Mouse (Mus musculus): ENCODE results near the gene Vps51. TPM values are rescaled to one million over a fixed set of nuclear protein-coding genes. Genes with fewer than 3 reads are reported as not detected.

Vps51 gene
- 79.3 TPM for polyA plus RNA-seq (2017; shearing (Covaris generic))

DNA sequence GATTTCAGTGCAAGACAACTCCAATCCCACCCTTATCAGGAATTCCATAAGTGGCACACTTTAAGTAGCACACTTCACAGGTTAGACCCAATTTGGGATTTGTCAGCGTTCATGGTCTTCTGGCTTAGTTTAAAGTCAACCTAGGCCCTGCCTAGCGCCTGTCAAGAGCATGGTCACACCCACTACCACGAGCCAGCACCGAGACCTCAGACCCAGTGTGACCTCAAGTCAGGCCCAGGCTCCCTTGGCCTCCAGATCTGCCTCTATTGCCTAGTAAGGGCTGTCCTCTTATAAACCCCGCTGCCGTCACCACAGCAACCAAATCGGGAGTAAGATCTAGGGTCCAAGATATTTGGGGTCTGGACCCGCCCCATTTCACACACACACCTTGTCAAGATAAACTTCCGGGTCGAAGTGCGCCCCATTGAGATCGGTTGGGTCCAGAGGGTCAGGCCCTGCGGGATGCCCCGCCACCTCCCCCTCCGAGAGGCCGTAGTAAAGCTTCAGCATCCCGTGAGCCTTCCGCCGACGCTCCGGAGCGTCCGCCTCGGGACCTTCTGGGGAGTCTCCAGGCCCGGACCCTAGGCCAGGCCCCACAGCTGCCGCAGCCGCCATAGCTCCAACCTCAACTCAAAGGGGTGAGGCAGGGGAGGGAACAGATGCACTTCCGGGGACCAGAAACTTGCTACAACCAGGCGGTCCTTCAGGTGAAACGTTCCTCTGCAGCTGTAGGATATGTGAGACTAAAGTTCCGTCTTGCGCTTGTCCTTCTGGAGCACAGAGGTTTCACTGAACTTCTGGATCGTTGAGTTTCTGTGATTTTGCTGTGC lies at the start of gene Vps51:
Vps51 (minus strand) TSS at position 668 of the 830 bp plus-strand sequence.

DNA sequence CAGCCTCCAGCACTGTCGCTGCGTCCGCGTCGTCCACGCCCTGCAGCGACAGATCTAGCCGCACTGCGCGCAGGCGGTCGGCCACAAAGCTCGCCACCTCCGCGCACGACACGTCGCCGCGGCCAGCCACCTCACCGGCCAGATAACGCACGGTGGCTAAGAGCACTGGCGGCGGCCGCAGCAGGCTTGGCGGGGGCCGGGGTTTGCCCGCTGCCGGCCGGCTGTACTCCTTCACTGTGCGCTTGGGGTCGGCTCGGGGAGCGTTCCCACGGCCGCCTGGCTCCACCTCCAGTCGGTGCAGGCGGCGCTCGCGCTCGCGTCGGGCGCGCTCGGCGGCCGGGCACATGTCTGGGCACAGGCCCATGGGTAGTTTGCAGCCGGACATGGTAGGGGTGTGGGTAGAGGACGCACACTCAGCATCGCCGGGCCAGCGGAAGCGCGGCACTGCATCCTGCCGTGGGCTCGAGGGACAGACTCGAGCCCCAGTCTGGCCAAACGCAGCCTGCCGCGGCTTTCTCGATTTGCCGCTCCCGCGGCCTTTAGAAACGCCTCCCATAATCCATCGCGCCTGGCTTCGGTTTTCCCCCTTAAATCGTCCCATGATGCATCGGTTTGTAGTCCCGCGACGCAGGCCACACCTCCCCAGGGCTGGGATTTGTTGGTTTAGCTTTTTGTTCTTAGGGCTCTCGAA lies 41.1 kb upstream of the Vps51 start, which contains the start of gene Sac3d1:
Sac3d1 (minus strand) TSS at position 665 of the 691 bp plus-strand sequence.

DNA sequence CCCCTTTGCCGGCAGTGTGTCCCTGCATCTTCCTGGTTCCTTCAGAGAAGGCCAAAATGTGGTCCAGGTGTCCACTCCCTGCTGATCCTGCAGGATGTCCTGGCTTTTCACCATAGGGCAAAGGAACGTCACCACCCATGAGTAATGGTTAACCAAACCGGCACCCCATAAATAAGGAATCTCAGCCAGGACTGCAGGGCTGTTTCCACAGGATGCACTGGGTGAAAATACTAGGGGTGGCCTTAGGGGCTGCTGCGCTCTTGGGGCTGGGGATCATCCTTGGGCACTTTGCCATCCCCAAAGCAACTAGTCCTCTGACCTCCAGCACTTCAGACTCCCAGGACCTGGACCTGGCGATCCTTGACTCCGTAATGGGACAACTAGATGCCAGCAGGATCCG lies 28.6 kb upstream of the Vps51 start, which contains the start of gene Naaladl1:
Naaladl1 (plus strand) TSS at position 197 of the 400 bp plus-strand sequence.

DNA sequence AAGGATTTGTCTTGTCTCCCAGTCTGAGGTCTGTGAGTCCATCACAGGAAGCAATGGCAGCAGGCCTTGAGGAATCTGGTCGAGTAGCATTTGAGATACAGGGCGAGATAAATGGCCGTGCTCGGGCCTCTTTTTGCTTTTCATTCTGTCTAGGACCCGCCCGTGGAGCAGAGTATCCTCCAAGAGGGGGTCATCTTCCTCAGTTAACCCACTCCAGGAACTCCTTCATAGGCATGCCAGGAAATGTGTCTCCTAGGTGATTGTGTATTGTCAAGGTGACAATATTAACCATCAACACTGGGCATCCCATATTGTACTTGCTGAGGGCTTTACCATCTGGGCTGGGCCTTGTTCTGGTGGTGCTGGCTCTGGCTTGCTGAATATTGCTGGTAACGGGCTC lies 17.1 kb upstream of the Vps51 start, which contains the start of gene AC131692.1:
AC131692.1 (plus strand) TSS at position 301 of the 400 bp plus-strand sequence.

DNA sequence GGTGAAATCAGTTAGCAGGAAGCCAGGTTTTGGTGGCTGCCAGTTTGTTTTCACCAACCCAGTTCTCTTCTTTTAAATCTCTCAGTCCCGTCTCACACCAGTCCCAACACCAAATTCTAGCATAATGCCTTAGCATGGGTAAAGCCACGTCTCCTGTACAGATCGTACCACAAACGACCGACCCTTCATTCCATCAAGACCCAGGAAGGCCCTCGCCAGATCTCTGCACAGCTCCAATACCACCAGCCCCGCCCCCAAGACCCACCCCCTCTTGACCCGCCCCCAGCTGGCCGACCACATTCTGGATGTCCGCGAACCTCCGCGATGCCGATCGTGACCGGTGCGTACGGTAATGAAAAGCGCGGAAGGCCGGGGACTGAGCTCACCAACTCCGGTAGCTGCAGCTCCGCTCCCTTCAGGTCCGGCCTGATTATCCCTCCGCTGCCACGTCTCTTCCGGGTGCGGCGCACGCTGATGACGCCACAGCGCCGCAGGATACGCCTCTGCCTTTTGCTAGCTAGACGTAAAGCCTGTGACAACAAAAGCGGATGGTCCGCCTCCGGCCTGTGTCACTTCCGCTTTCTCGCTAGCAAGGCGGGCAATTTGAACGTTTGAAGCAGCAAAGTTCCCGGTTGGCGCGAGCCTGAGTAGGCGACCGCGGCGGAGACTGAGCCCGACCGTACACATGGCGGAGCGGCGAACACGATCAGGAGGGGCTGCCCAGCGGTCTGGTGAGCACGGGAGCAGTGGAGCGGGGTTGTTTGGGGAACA lies 7.6 kb upstream of the Vps51 start, which contains the start of the genes Zfpl1 and Cdca5:
Zfpl1 (minus strand) TSS at position 479 of the 771 bp plus-strand sequence.
Cdca5 (plus strand) TSS at position 506 of the 771 bp plus-strand sequence.

DNA sequence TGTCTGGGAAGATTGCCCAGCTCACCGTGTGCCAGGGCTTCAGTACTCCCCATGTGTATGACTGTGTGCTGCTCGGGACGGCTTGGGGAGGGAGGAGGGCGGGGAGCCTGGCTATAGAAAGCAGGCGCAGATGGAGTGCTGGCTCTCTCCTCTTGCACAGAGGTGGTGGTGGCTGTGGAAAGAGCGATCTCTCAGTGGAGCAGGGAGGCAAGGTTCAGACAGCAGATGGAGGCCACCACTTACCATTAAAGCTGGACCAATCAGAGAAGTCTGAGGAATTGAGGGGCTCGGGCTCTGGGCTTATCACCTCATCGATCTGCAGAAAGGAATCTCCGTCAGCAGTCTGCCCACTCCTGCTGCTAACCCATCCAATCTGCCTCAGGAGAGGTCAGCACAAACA lies 5.1 kb upstream of the Vps51 start, which contains the start of gene Gm28374:
Gm28374 (minus strand) TSS at position 101 of the 400 bp plus-strand sequence.

DNA sequence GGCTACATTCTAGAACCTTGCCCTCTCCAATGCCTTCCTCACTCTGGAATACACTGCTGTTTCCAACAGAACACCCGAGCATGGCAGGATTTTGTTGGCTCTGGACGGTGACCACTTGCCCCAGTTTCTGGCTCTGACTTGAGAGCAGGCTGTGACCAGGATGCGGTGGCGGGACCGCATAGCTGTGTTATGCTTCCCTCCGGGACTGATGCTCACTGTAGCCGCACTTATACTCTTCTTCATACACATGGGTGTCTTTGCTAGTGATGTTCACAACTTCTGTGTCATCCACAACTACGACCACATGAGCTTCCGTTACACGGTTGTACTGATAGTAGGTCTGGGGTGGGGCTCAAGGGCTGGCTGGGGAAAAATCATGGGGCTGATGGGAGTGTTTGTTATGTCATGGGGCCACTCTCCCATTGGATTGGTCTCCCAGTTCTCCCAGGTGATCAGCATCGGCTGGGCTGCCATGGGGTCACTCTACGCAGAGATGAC lies 3.0 kb upstream of the Vps51 start, which contains the start of gene Tmem262:
Tmem262 (plus strand) TSS at position 51 of the 498 bp plus-strand sequence.

DNA sequence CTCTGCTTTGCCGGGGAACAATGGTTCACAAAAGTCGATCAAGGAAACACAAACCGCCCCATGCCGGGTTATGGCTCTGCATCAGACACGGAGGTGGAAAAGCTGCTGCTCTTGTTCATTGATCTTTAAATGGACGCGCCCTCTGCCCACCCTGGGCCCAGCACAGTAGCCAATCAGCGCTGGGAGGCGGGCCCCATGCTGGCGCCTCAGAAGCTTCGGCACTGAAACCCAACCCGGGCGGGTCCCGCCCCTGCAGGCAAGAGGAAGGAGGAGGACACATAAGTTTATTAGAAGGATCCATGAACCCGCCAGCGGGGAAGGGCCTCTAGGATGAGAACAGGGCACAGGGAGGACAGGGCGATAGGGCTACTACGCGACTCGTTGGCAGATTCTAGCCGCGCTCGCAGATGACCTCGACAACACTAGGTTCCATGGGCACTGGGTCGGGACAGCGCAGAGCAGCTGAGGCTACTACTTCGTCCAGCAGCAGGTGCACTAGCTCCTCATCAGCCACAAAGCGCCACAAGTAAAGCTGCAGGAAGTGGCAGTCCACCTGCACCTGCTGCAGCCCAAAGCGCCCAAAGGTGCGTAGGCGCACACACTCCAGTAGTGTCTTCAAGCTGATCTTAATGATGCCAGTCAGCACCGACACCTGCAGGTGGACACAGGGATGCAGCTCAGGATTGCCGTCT lies 9.2 kb downstream of the Vps51 start, which contains the start of gene Tm7sf2:
Tm7sf2 (minus strand) TSS at position 650 of the 692 bp plus-strand sequence.

DNA sequence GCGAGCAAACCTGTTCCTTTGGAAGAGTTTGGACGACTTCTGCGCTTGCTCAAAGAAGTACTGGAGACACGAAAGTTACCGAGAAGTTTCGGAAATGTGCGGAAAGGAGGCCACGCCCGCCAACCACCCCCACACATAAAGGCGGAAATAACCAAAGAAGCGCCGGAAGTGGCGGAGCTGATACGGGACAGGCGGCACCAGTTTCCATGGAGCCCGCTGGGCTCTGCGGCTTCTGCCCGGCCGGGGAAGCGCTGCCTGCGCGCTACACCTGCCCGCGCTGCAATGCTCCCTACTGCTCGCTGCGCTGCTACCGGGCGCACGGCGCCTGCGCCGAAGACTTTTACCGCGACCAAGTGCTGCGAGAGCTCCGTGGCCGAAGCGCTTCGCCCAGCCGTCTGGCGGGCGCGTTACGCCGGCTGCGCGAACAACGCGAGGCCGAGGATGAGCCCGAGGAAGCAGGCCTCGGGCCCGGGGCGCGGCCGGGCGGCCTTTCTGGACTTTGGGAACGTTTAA lies 16.0 kb downstream of the Vps51 start, which contains the start of gene Znhit2:
Znhit2 (plus strand) TSS at position 172 of the 513 bp plus-strand sequence.

DNA sequence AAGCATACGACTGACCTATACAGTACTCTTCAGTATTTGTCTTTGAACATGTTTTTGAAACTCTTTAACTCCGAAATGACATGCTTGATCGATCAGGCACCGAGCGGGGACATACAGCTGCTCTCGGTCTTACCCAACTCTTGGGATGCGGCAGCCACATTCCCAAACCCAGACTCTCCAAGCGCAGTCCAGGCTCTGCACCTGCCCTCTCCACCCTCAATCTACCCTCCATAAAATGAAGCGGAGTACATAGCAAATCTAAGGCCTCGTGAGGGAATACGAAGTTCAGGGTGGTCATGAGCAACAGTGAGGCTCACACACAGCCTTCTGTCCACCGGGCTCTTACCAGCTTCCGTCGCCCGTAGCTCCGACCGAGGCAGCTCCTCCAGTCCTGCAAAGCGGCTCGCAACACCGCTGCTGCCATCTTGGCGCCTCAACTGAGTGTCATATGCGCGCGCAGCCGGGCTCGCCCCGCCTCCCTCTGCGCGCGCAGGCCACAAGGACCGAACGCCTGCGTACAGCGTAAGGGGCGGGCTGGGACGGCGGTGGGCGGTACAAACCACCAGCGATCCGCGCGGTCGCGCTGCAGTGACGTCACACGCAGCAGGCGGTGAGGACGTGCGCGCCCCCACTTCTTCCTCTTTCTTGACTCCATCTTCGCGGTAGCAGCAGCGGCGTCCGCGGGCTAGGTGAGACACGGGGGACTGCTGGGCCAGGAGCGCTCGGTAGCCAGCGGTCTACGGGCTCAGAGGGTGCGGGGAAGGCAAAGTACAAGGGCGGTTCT lies 19.5 kb downstream of the Vps51 start, which contains the start of the genes Mrpl49 and Fau:
Mrpl49 (minus strand) TSS at position 473 of the 784 bp plus-strand sequence.
Fau (plus strand) TSS at position 532 of the 784 bp plus-strand sequence.

DNA sequence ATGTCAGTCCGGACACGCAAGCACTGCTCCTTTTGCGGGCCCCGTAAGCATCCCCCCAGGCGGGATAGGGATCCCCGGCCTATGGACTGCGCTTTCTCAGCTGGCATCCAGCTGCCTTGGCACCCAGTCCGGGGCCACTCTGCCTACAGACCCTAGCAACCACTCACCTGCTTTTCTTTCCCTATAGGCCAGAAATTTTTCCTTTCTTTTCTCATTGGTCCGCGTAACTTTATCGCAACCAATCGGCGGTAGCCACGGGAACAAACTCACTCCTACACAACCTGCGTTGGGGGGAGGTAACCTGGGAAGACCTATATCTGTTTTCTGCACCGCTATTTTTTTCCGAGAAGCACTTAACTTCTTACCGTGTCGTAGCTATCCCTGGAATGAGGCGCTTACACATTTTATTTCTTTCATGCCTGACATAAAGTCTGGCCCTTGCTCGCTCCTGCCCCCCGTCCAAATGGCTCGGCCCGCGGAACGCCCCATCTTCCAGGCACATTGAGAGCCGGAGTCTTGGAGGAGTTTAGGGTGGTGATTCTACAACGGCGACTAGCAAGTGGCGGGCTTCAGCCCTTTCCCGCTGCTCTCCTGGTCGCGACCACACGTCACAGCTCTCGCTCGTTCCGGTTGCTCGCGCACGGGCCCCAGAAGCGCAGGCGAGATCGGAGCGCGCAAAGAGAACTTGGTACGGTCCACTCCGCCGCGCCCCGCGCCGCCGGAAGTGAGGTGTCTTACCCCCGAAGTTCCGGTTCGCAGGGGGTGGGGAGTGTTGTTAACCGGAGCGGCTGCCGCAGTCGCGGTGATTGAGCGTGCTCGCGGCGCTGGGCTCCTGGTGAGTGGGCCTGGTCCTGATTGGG lies 30.5 kb downstream of the Vps51 start, which contains the start of gene Syvn1:
Syvn1 (plus strand) TSS at position 283 of the 860 bp plus-strand sequence.

Other genes with a start within 250 kb of the Vps51 start
- gene Frmd8, start 202.0 kb downstream of the Vps51 start, polyA plus RNA-seq (2017; shearing (Covaris generic)), result 120 TPM
- 21.1 TPM for gene Slc25a45, start 199.4 kb downstream of the Vps51 start, polyA plus RNA-seq (2017; shearing (Covaris generic))
- 0.30 TPM for gene Tigd3, start 183.1 kb downstream of the Vps51 start, polyA plus RNA-seq (2017; shearing (Covaris generic))
- 126 TPM for gene Dpf2, start 164.2 kb downstream of the Vps51 start, polyA plus RNA-seq (2017; shearing (Covaris generic))
- 0.29 TPM for gene Cdc42ep2, start 152.4 kb downstream of the Vps51 start, polyA plus RNA-seq (2017; shearing (Covaris generic))
- 35.9 TPM for gene Pola2, start 113.0 kb downstream of the Vps51 start, polyA plus RNA-seq (2017; shearing (Covaris generic))
- not detected for gene Slc22a20, start 91.1 kb downstream of the Vps51 start, polyA plus RNA-seq (2017; shearing (Covaris generic))
- 43.6 TPM for gene Capn1, start 61.3 kb downstream of the Vps51 start, polyA plus RNA-seq (2017; shearing (Covaris generic))
- 55.4 TPM for gene Syvn1, start 30.7 kb downstream of the Vps51 start, polyA plus RNA-seq (2017; shearing (Covaris generic))
- 22.8 TPM for gene Mrpl49, start 19.4 kb downstream of the Vps51 start, polyA plus RNA-seq (2017; shearing (Covaris generic))
- gene Fau, start 19.4 kb downstream of the Vps51 start, polyA plus RNA-seq (2017; shearing (Covaris generic)), result 995 TPM
- 17.7 TPM for gene Znhit2, start 16.0 kb downstream of the Vps51 start, polyA plus RNA-seq (2017; shearing (Covaris generic))
- gene Tm7sf2, start 8.9 kb downstream of the Vps51 start, polyA plus RNA-seq (2017; shearing (Covaris generic)), result 6.2 TPM
- not detected for gene Tmem262, start 2.8 kb upstream of the Vps51 start, polyA plus RNA-seq (2017; shearing (Covaris generic))
- gene Gm28374, start 5.0 kb upstream of the Vps51 start, polyA plus RNA-seq (2017; shearing (Covaris generic)), result 1.2 TPM
- gene Zfpl1, start 7.7 kb upstream of the Vps51 start, polyA plus RNA-seq (2017; shearing (Covaris generic)), result 26.0 TPM
- 0.80 TPM for gene Cdca5, start 7.8 kb upstream of the Vps51 start, polyA plus RNA-seq (2017; shearing (Covaris generic))
- not detected for gene AC131692.1, start 17.2 kb upstream of the Vps51 start, polyA plus RNA-seq (2017; shearing (Covaris generic))
- gene Naaladl1, start 28.6 kb upstream of the Vps51 start, polyA plus RNA-seq (2017; shearing (Covaris generic)), result not detected
- gene Sac3d1, start 41.4 kb upstream of the Vps51 start, polyA plus RNA-seq (2017; shearing (Covaris generic)), result 6.3 TPM
- gene Snx15, start 51.1 kb upstream of the Vps51 start, polyA plus RNA-seq (2017; shearing (Covaris generic)), result 28.8 TPM
- gene Batf2, start 63.8 kb upstream of the Vps51 start, polyA plus RNA-seq (2017; shearing (Covaris generic)), result not detected
- gene Arl2, start 64.3 kb upstream of the Vps51 start, polyA plus RNA-seq (2017; shearing (Covaris generic)), result 38.1 TPM
- gene Majin, start 107.2 kb upstream of the Vps51 start, polyA plus RNA-seq (2017; shearing (Covaris generic)), result 0.33 TPM
- gene Gpha2, start 149.1 kb upstream of the Vps51 start, polyA plus RNA-seq (2017; shearing (Covaris generic)), result not detected
- gene Ppp2r5b, start 158.6 kb upstream of the Vps51 start, polyA plus RNA-seq (2017; shearing (Covaris generic)), result 15.8 TPM
- 70.6 TPM for gene Atg2a, start 164.4 kb upstream of the Vps51 start, polyA plus RNA-seq (2017; shearing (Covaris generic))
- 38.7 TPM for gene Ehd1, start 199.5 kb upstream of the Vps51 start, polyA plus RNA-seq (2017; shearing (Covaris generic))
- gene Cdc42bpg, start 229.2 kb upstream of the Vps51 start, polyA plus RNA-seq (2017; shearing (Covaris generic)), result 0.48 TPM